ENCODE assay signal across 10 mouse cellular contexts in genomic region chr11:113715078-113715674, GRCm38 (mm10). TPM values are rescaled to one million over a fixed set of nuclear protein-coding genes. Genes with fewer than 3 reads are reported as not detected.
DNase-seq lines count a peak whose midpoint lies in the region; ATAC-seq and TF ChIP-seq lines count a peak whose summit lies in the region.
"Had no signal": no experiment of that assay in that cellular context is flagged by ENCODE, and none has a peak within 500 bp of the region (broad histone marks: within the 10 kb centered on the region; RNA-seq: fewer than 3 reads in every experiment).

No protein-coding gene starts in this region.

- peaks cover 6% of the 10 kb centered on the region for H3K4me1 ChIP-seq in lung, embryonic 14.5 days (ENCODE audit: insufficient read depth)
- H3K4me1 ChIP-seq in intestine, postnatal 0 days (replicated peaks; ENCODE audit: control insufficient read depth, insufficient read depth, low read length): 0 out of 2 replicates have a peak, but pooled peaks cover 2% of the 10 kb centered on the region

- peak; percentile 42; the same call in 1 of the 2 replicates for ATAC-seq in lung, embryonic 14.5 days (ENCODE audit: insufficient read depth)
- peak; percentile 34 for ATAC-seq in intestine, postnatal 0 days

- 64% methylated on average over 7 of the region's 7 CpGs for WGBS in lung, embryonic 14.5 days
- WGBS in intestine, postnatal 0 days: 67% methylated on average over 7 of the region's 7 CpGs

- no peaks in the 10 kb centered on the region for H3K27me3 ChIP-seq in lung, embryonic 14.5 days (ENCODE audit: insufficient read depth, low read length)
- H3K27me3 ChIP-seq in intestine, postnatal 0 days (replicated peaks; ENCODE audit: control insufficient read depth, insufficient read depth, low read length): no peaks in the 10 kb centered on the region

- TF ChIP-seq CTCF in lung, embryonic 14.5 days (IDR thresholded peaks at IDR 0.05; ENCODE audit: low read depth): peak; percentile 29; the same call in 1 of the 2 replicates
- peak; percentile 45 for TF ChIP-seq CTCF in intestine, postnatal 0 days (IDR thresholded peaks at IDR 0.05; ENCODE audit: low read depth)

- no peaks in the 10 kb centered on the region for H3K36me3 ChIP-seq in lung, embryonic 14.5 days (ENCODE audit: insufficient read depth)
- H3K36me3 ChIP-seq in intestine, postnatal 0 days (ENCODE audit: control insufficient read depth, insufficient read depth): no peaks in the 10 kb centered on the region

- no peak for DNase-seq in lung, embryonic 14.5 days
- DNase-seq in lung, postnatal 14 days: no peak
- peak; percentile 69 for DNase-seq in adrenal gland, adult 8-10 months
- DNase-seq in testis, postnatal 10 days (ENCODE audit: low spot score): peak; percentile 76
- DNase-seq in gastrocnemius, postnatal 4 days (ENCODE audit: low spot score in 2 of 2): no peak
- DNase-seq in adipocyte (ENCODE audit: low spot score): no peak
- DNase-seq in embryo, embryonic 10 days (ENCODE audit: low spot score): no peak
- DNase-seq: embryo, embryonic 11 days; kidney, postnatal 14 days had no signal

- H3K9me3 ChIP-seq in lung, embryonic 14.5 days (ENCODE audit: low read depth, low read length): no peaks in the 10 kb centered on the region
- H3K9me3 ChIP-seq in intestine, postnatal 0 days (ENCODE audit: control insufficient read depth): no peaks in the 10 kb centered on the region

- H3K27ac ChIP-seq in lung, embryonic 14.5 days (ENCODE audit: low read depth): no peak overlapping the region
- H3K27ac ChIP-seq in intestine, postnatal 0 days (ENCODE audit: low read depth, low read length): no peak overlapping the region

- H3K4me3 ChIP-seq in lung, embryonic 14.5 days (ENCODE audit: low read depth, low read length): no peak overlapping the region
- no peak overlapping the region for H3K4me3 ChIP-seq in intestine, postnatal 0 days (ENCODE audit: low read depth, low read length)

- H3K4me2 ChIP-seq in lung, embryonic 14.5 days: no peak overlapping the region
- H3K4me2 ChIP-seq in intestine, postnatal 0 days (replicated peaks; ENCODE audit: low read depth): no peak overlapping the region

- H3K9ac ChIP-seq in lung, embryonic 14.5 days: no peak overlapping the region
- H3K9ac ChIP-seq in intestine, postnatal 0 days (ENCODE audit: low read depth, low read length): no peak overlapping the region

RNA-seq across cellular contexts. Expression of gene Cpsf4l, which starts 5.4 kb away (rescaled TPM):
- 0.35 and 0.59 TPM in 2 replicates for polyA plus RNA-seq in lung, embryonic 14.5 days (2014; fragmentation: Nextera tagmentation; extraction: Ambion mirVana)
- under 1 TPM; 0.43 to 1.00 (median 0.75) TPM for total RNA-seq in adrenal gland, adult 8-10 months (2022)
- polyA plus RNA-seq in intestine, postnatal 0 days (2015; fragmentation: Nextera tagmentation; extraction: Ambion mirVana): not detected in 2 replicates
- not detected for total RNA-seq in gastrocnemius, postnatal 4 days (2021)

RNA-seq across cellular contexts. Expression of gene D11Wsu47e, which starts 31.0 kb away (rescaled TPM):
- polyA plus RNA-seq in lung, embryonic 14.5 days (2014; fragmentation: Nextera tagmentation; extraction: Ambion mirVana): 20.9 and 22.9 TPM in 2 replicates
- 10 to 100 TPM; 16.7 to 21.8 (median 18.1) TPM for total RNA-seq in adrenal gland, adult 8-10 months (2022)
- 9.0 and 9.6 TPM in 2 replicates for polyA plus RNA-seq in intestine, postnatal 0 days (2015; fragmentation: Nextera tagmentation; extraction: Ambion mirVana)
- 10 to 100 TPM; 11.3 to 16.7 TPM for total RNA-seq in gastrocnemius, postnatal 4 days (2021)

RNA-seq across cellular contexts. Expression of gene Fam104a, which starts 31.2 kb away (rescaled TPM):
- 46.6 and 52.0 TPM in 2 replicates for polyA plus RNA-seq in lung, embryonic 14.5 days (2014; fragmentation: Nextera tagmentation; extraction: Ambion mirVana)
- total RNA-seq in adrenal gland, adult 8-10 months (2022): 10 to 100 TPM; 28.9 to 34.4 (median 31.0) TPM
- 40.0 and 41.9 TPM in 2 replicates for polyA plus RNA-seq in intestine, postnatal 0 days (2015; fragmentation: Nextera tagmentation; extraction: Ambion mirVana)
- 10 to 100 TPM; 29.4 to 31.3 TPM for total RNA-seq in gastrocnemius, postnatal 4 days (2021)

RNA-seq across cellular contexts. Expression of gene Cdc42ep4, which starts 36.5 kb away (rescaled TPM):
- 86.6 and 86.9 TPM in 2 replicates for polyA plus RNA-seq in lung, embryonic 14.5 days (2014; fragmentation: Nextera tagmentation; extraction: Ambion mirVana)
- total RNA-seq in adrenal gland, adult 8-10 months (2022): 100 to 1,000 TPM in 2 of 4 experiments, 10 to 100 TPM in 2; 90.2 to 151 (median 111) TPM
- 30.2 and 33.0 TPM in 2 replicates for polyA plus RNA-seq in intestine, postnatal 0 days (2015; fragmentation: Nextera tagmentation; extraction: Ambion mirVana)
- total RNA-seq in gastrocnemius, postnatal 4 days (2021): 10 to 100 TPM; 26.3 to 27.5 TPM

Comparison
In these comparisons a context has a peak if more than half of its experiments do, and no peak if none do; other contexts are left out.
1. DNase-seq: peak in adrenal gland, adult 8-10 months (single experiment) and testis, postnatal 10 days (single experiment); none in lung, embryonic 14.5 days (single experiment), lung, postnatal 14 days (single experiment), gastrocnemius, postnatal 4 days (0 of 2), adipocyte (single experiment) and embryo, embryonic 10 days (single experiment).